Mouse (Mus musculus): Measurements from ENCODE around the gene H2-M10.1.

DNA sequence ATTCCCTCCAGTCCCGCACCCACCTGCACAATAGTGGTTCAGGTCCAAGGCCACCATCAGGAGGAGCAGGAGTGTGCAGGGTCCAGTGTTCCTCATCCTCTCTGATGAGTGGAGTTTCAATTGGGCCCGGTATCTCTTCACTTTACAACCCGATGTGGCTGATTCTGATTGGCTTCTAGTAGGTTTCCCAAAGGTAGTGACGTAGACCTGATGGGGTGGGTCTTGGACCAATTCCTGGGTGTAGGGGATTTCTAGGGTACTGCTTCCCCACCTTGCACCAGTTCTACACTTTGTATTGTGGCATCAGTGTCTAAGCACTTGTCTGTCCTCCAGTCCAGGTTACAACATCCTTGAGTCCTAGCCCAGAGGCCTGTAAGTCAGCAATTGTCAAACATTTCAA is at the start of gene H2-M10.1:
- TF ChIP-seq CTCF (IDR thresholded peaks at IDR 0.05; ENCODE audit: low read depth) (no peak), EP300 (optimal IDR thresholded peaks at IDR 0.05) (no peak)
